Mouse (Mus musculus) erythroblast, embryonic 14.5 days (primary cell): ENCODE results near the gene Tasp1.

ENCODE experiments used
- GATA1 ChIP-seq: IDR thresholded peaks from 2 replicates; pipeline ENCODE4 v1.6.1; 2012; ENCODE audit warnings: low read length, inconsistent platforms, mixed read lengths
- TAL1 ChIP-seq: IDR thresholded peaks from 3 replicates; pipeline ENCODE4 v1.6.1; 2012; ENCODE audit warnings: low read length, inconsistent platforms, mixed read lengths

DNA sequence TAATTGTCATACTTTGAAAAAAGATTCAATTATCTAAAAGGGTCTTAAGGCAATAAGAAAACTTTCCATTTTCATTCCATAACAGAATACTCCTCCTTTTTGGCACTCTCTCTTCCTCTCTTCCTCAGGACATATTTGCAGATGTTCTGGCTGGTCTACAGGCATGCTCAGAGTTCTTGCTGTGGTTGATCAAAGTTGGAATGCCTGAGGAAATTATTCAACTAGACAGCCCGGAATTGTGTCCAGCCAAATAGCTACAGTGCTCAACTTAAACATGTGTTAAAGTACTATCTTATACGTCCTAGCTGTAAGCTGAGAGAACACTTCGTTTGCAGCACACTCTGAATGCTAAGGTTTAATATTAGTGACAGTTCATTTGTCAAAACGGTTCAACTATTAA lies 41.7 kb downstream of the Tasp1 start:
- TF ChIP-seq GATA1 (no peak), TAL1 (no peak)
